Mouse (Mus musculus) mouse trophoblast stem cell (cell line): ENCODE measurements around the gene Stt3b.
"Not testable (repeated sequence)": the region's sequence is repeated elsewhere in the genome, so short reads cannot be mapped to it uniquely, and the experiment has no call there.

ENCODE experiments used
- in situ Hi-C, 2 experiments: fragments of 300-500 bp; cut with MseI, MboI; formaldehyde crosslinking; loops; 2 replicates in 1 of 2; 3 replicates in 1 of 2; pipeline ENCODE4 v1.15.1; 2025

Gene Stt3b

GRCm38 (mm10) chr9:115318621-115319375 is 8.6 kb upstream of the Stt3b start:
- in situ Hi-C loops, result no loop called here

GRCm38 (mm10) chr9:115317049-115317448 is 6.8 kb upstream of the Stt3b start:
- in situ Hi-C loops, result no loop called here

- in situ Hi-C loops, result no loop called here
These were observed 4.3 kb upstream of the Stt3b start for GRCm38 (mm10) chr9:115314556-115314955.

- in situ Hi-C loops, result no loop called here
These were observed 3.6 kb upstream of the Stt3b start for GRCm38 (mm10) chr9:115313830-115314229.

- in situ Hi-C loops, result no loop called here
These were observed 951 bp upstream of the Stt3b start for GRCm38 (mm10) chr9:115311223-115311520.

- in situ Hi-C loops, result no loop called here
These were observed 260 bp downstream of the Stt3b start for GRCm38 (mm10) chr9:115309977-115310345.

- in situ Hi-C loops, result no loop called here
These were observed 745 bp downstream of the Stt3b start for GRCm38 (mm10) chr9:115309381-115309971.

- in situ Hi-C loops, result no loop called here
These were observed 1.3 kb downstream of the Stt3b start for GRCm38 (mm10) chr9:115308941-115309380.

GRCm38 (mm10) chr9:115308401-115308800 is 1.8 kb downstream of the Stt3b start:
- in situ Hi-C loops, result no loop called here

- in situ Hi-C loops, result no loop called here
These were observed 4.0 kb downstream of the Stt3b start for GRCm38 (mm10) chr9:115306202-115306601.

GRCm38 (mm10) chr9:115304149-115304548 is 6.1 kb downstream of the Stt3b start:
- in situ Hi-C loops, result no loop called here

GRCm38 (mm10) chr9:115301593-115301992 is 8.6 kb downstream of the Stt3b start:
- in situ Hi-C loops, result no loop called here

- in situ Hi-C loops, result no loop called here
These were observed 9.1 kb downstream of the Stt3b start for GRCm38 (mm10) chr9:115301002-115301579.

GRCm38 (mm10) chr9:115296738-115297137 is 13.5 kb downstream of the Stt3b start:
- in situ Hi-C loops, result no loop called here

GRCm38 (mm10) chr9:115293920-115294594 is 16.2 kb downstream of the Stt3b start:
- in situ Hi-C loops, result no loop called here

GRCm38 (mm10) chr9:115287774-115288434 is 22.3 kb downstream of the Stt3b start:
- in situ Hi-C loops, result no loop called here

GRCm38 (mm10) chr9:115284385-115284784 is 25.8 kb downstream of the Stt3b start:
- in situ Hi-C loops, result no loop called here

GRCm38 (mm10) chr9:115283403-115283802 is 26.8 kb downstream of the Stt3b start:
- in situ Hi-C loops, result no loop called here

- in situ Hi-C loops, result no loop called here
These were observed 31.6 kb downstream of the Stt3b start for GRCm38 (mm10) chr9:115278641-115279040.

- in situ Hi-C loops, result no loop called here
These were observed 35.4 kb downstream of the Stt3b start for GRCm38 (mm10) chr9:115274806-115275205.

- in situ Hi-C loops, result no loop called here
These were observed 37.0 kb downstream of the Stt3b start for GRCm38 (mm10) chr9:115273095-115273649.

GRCm38 (mm10) chr9:115272451-115272850 is 37.8 kb downstream of the Stt3b start:
- in situ Hi-C loops, result not testable (repeated sequence)
